Mouse (Mus musculus): ENCODE measurements around the gene Wdr66.
A peak's percentile ranks its signal among the peaks of the same experiment; 100 is the strongest.

Gene Wdr66

GRCm38 (mm10) chr5:123313851-123314380 is 62.0 kb downstream of the Wdr66 start:
- DNase-seq (ENCODE audit: low spot score in 2 of 2), result no peak

GRCm38 (mm10) chr5:123315219-123315866 is 63.4 kb downstream of the Wdr66 start:
- DNase-seq (ENCODE audit: low spot score in 2 of 2), result no peak

- DNase-seq (ENCODE audit: low spot score in 2 of 2), result no peak
Measured at GRCm38 (mm10) chr5:123317992-123318391, 66.1 kb downstream of the Wdr66 start.

GRCm38 (mm10) chr5:123320136-123320535 is 68.2 kb downstream of the Wdr66 start:
- no peak for DNase-seq (ENCODE audit: low spot score in 2 of 2)

- peak; percentile 50 to 62 for DNase-seq (ENCODE audit: low spot score in 2 of 2)
Measured at GRCm38 (mm10) chr5:123324242-123324641, 72.3 kb downstream of the Wdr66 start.

GRCm38 (mm10) chr5:123326006-123326750 is 74.3 kb downstream of the Wdr66 start:
- peak; percentile 35 to 60 for DNase-seq (ENCODE audit: low spot score in 2 of 2)

- peak; percentile 70 to 77 for DNase-seq (ENCODE audit: low spot score in 2 of 2)
Measured at GRCm38 (mm10) chr5:123326751-123327148, 74.8 kb downstream of the Wdr66 start.

GRCm38 (mm10) chr5:123327686-123328085 is 75.8 kb downstream of the Wdr66 start:
- DNase-seq (ENCODE audit: low spot score in 2 of 2), result no peak

GRCm38 (mm10) chr5:123333566-123333965 is 81.7 kb downstream of the Wdr66 start:
- DNase-seq (ENCODE audit: low spot score in 2 of 2), result no peak

- no peak for DNase-seq (ENCODE audit: low spot score in 2 of 2)
Measured at GRCm38 (mm10) chr5:123336205-123336961, 84.5 kb downstream of the Wdr66 start.

- DNase-seq (ENCODE audit: low spot score in 2 of 2), result no peak
Measured at GRCm38 (mm10) chr5:123338463-123338862, 86.6 kb downstream of the Wdr66 start.

- peak; percentile 96 for DNase-seq (ENCODE audit: low spot score in 2 of 2)
Measured at GRCm38 (mm10) chr5:123343707-123344627, 92.1 kb downstream of the Wdr66 start, which contains the start of gene Bcl7a. TSS of gene Bcl7a (plus strand) at chr5:123343834.

- DNase-seq (ENCODE audit: low spot score in 2 of 2), result no peak
Measured at GRCm38 (mm10) chr5:123344628-123344962, 92.7 kb downstream of the Wdr66 start.

GRCm38 (mm10) chr5:123344963-123345852 is 93.3 kb downstream of the Wdr66 start:
- peak; percentile 70 to 77 for DNase-seq (ENCODE audit: low spot score in 2 of 2)

GRCm38 (mm10) chr5:123345853-123346654 is 94.2 kb downstream of the Wdr66 start:
- DNase-seq (ENCODE audit: low spot score in 2 of 2), result peak; percentile 82 to 86

- no peak for DNase-seq (ENCODE audit: low spot score in 2 of 2)
Measured at GRCm38 (mm10) chr5:123346701-123347270, 94.9 kb downstream of the Wdr66 start.

GRCm38 (mm10) chr5:123347985-123348384 is 96.1 kb downstream of the Wdr66 start:
- DNase-seq (ENCODE audit: low spot score in 2 of 2), result no peak

GRCm38 (mm10) chr5:123350386-123350785 is 98.5 kb downstream of the Wdr66 start:
- no peak for DNase-seq (ENCODE audit: low spot score in 2 of 2)

- DNase-seq (ENCODE audit: low spot score in 2 of 2), result no peak
Measured at GRCm38 (mm10) chr5:123355918-123356317, 104.0 kb downstream of the Wdr66 start.

All from right cerebral cortex, postnatal 10 days (tissue).